Mouse (Mus musculus) lung, postnatal 0 days (tissue): ENCODE measurements around the gene Ccp110.

Source experiments
- CTCF ChIP-seq: IDR thresholded peaks from 2 replicates; pipeline ENCODE4 v1.5.1; 2016; ENCODE audit warnings: antibody characterized with exemption, mild to moderate bottlenecking
- EP300 ChIP-seq: IDR thresholded peaks from 2 replicates; pipeline ENCODE4 v1.6.1; 2016; ENCODE audit warnings: antibody characterized with exemption, mild to moderate bottlenecking, control low read depth

- TF ChIP-seq CTCF (no peak), EP300 (no peak)
Measured at GRCm38 (mm10) chr7:118766834-118767224, 54.5 kb downstream of the Ccp110 start.
